Mouse (Mus musculus): ENCODE data around the gene Coro7.
"Not testable (repeated sequence)": the region's sequence is repeated elsewhere in the genome, so short reads cannot be mapped to it uniquely, and the experiment has no call there.

The Coro7 gene

DNA sequence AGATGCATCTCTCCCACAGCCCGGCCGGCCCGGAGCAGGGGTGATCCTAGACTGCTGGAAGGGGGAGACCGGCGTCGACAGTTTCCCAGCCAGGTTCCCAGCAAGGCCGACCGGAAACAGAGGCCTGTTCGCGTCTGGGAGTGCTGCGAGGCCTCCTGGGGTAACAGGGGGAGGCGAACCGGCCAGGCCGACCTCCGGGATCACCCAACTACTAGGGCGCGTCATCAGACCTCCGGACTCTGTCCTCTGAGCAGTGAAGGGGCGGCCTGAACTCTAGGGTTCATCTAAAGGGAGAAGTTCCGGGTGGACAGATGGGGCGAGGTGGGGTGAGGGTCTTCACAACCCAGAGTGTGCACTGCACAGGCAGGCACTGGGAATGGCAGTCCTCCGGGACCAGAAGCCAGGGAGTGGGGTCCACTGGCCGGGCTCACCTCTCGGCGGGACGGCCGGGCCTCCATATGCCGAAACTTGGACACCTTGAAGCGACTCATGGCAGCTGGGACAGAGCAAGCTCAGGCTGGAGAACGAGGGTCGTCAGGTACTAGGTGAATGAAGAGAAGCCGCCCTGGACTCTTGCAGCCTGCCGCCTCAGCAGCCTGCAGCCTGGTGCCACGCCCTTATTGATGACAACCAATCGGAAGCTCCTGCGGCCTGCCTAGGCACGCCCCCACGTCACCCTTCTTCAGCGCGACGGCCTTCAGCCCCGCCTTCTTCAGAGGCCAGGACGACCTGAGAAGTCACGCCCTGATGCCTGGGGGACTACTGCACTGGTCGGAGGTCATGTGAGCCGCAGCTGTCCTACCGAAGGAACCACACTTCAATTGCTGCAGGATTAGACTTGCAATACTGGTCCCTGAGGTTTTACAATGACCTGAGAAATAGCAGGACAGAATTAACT, at the start of gene Coro7:
TSS of gene Coro7 (minus strand) at position 657 of the 898 bp plus-strand sequence.
- peak; percentile 87 for DNase-seq

DNA sequence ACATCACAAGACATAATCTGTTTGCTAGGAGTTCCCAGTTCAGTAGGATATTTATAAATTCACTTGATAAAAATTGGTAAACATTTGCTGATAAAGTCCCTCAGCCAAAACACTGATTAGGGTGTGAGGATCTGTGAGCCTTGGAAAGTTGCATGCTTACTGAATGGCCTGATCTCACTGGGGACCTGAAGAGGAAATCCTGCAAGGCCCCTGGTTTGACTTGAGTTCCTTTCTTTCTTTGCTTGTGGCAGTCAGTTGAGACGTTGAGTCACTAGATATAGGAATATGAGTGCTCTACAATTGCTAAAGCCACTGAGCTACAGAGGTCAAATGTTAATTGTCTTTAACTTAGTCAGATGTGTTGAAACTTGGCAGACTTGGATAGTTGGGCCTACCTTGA, 48.4 kb upstream of the Coro7 start:
- DNase-seq = no peak

DNA sequence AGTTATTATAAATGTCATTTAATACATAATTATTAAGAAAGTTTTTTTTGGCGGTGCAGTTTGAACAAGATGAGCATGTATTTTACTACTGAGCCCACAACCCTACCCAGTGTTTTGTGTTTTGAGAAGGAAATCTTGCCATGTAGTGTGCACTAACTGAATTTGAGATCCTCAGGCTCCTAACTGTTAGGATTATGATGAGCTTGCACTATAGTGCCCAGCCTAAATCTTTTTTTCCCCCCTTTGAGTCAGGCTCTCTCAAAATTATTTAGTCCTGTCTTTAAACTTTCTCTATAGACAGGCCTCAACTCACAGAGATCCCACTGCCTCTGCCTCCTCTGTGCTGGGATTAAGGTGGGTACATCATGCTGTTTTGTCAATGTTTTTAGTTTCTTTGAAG, 47.9 kb upstream of the Coro7 start:
- DNase-seq = no peak

DNA sequence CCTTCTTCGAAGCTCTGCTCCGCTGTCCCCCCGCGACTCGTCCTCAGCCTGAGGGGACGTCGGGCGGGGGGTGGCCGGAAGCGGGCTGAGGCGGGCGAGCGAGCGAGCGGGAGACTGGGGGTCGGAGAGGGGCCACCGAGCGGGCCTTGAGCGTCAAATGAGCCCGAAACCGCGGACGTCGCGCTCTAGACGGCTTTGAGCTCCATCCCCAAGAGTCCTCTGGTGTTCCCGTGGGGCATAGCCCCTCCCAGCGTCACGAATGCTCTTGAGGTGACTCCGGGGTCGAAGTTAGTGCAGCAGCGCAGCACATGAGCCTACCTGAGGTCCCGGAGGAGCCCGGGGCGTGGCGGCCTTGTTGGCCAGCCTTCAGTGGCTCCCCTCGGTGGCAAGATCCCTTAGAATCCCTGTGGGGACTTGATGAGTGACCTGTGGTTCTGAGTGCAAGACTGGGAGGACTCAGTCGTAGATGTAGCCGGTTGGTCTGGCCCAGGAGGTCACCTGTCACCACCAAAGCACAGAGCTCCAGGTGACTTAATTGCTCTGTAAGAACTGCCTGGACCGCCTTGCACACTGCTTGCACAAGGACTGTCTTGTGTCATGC, 47.1 kb upstream of the Coro7 start:
- no peak for DNase-seq

DNA sequence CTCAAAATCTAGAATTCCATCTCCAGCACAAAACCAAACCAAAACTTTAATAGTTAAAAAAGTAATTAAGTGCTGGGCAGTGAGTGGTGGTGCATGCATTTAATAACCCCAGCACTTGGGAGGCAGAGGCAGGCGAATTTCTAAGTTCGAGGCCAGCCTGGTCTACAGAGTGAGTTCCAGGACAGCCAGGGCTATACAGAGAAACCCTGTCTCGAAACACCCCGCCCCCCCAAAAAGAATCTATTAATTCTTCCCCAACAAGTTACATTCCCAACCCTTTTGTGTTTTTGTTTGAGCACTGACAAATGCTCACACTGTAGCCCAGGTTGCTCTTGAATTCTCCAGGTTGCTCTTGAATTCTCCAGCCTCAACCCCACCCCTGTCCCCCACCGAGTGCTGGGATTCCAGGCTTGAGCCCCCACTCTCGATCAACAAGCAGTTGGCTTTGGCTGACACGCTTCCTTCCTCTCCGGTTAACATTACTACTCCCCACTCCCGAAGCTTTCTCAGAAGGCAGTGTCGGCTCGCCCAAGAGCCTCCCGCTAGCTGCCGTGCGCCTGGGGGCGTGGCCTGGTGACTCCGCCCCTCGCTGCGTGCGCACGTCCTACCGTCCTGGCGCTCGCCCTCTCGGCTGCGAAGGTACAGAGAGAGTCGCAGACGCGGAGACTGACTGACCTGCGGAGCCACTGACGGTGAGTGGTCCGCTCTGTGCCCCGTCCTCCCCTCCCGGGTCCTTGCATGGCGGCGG, 46.4 kb upstream of the Coro7 start, which contains the start of gene Hmox2:
TSS of gene Hmox2 (plus strand) at position 582 of the 748 bp plus-strand sequence.
- DNase-seq = peak; percentile 94

DNA sequence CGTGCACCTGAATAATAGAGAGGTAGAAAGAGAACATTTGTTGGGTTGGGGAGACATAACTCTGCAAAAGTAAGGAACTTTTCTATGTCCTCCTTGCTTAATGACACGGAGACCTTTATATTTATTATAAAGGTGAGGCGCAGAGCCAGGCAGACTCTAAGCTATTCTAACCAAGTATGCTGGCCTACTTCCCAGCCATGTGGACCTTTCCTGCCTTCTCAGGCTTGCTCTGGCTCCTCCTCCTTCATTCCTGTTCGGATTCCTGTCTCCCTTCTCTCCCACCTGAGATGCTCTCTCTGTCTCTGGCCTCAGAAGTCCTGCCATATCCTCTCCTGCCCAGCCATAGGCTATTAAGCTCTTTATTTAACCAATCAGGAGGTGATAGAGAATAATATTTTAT, 45.7 kb upstream of the Coro7 start:
- DNase-seq = no peak

DNA sequence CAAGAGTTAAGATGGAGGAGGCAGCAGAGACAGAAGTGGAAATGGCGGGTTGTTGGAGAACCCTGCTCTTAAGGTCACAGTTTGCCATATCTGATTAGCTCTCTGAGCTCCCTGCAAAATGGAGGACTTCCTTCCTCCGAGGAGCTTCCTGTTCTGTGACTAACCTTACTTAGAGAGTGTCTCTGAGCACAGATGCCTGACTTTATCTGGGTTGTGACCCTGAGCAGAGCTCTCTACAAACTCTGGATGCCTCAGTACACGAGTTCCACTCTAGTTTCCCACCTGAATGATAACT, 43.3 kb upstream of the Coro7 start:
- DNase-seq = no peak

DNA sequence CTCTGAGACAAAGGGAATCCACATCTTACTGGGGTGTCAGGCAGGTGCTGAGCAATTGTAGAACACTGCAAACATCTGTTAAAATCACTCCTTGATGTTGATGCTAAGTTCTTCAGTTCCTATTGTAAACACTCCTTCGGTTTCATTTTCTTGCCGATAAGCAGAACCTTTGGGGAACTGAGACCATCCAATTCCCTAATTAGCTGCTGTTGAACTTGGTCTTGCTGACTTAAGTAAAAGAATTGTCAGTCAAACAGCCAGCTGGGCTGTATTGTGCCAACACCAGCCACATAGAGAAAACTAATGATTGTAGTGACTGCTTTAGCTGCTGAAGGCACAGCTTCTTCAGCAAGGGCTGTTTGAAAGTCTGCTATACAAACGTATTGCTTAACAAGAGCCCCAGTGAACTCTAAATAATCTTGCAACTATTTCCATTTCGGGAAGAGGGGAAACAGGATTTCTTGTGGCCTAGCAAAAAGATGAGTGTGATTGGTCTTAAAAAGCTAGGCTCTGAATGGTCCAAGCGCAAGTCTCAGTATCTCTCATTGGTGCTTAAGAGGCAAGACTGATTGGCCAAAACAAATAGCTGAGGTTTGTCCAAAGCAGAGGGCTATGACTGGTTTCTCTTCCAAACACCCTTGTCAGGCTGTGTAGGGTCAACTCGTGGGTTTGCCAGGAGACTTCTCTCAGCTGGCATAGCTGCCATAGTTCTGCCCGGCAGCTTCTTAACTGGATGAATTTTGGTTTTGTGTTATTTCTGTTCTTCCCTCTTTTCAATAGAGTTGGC, 42.7 kb upstream of the Coro7 start:
- no peak for DNase-seq

DNA sequence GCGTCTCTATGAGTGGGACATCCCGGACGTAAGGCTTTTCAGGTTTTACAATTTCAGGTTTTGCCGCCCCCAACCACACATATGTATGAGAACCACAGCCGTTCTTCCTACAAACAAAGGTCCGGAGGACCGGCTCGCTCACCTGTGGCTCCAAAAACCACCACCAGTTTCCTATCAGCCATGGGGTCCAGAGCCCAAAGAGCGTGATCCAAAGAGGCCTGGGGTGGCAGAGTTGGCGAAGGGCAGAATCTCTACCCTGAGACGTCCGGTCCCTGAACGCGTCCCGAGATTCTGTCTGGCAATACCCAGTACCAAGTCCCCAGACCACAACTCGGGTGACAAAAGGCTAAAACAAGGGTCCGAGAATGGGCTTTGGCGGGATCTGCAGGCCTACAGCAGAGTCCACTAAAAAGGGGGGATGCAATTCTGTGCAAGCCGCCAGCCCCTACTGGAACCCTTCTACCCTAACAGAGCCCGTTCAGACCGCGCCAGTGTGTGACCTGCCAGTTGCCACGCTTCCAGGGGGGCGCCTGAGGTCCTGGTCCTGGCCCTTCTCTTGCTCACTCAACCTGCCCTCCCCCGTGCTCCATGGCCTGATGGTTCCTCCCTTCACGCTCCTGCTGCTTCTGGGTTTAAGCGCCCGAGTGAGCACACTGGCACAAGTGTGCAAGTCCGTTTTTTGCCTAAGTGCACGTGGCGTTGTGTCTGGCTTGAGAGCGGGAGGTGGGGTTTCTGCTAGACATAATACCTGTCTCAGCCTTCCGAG, 39.4 kb upstream of the Coro7 start, which contains the start of gene Nmral1:
TSS of gene Nmral1 (minus strand) at position 604 of the 766 bp plus-strand sequence.
- DNase-seq = peak; percentile 56

DNA sequence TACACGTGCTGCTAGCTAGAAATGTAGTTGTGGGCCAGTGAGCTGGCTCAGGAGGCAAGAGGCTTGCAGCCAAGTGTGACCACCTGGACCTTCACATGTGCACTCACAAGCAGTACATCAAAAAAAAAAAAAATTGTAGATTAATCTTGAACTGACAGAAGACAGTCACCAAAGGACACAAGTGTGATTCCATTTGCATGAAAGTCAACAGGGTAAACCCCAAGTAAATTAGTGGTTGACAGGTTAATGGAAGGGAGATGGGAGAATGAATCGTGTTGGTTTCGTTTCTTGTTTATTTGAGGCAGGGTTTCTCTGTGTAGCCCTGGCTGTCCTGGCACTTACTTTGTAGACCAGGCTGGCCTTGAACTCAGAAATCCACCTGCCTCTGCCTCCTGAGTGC, 38.3 kb upstream of the Coro7 start:
- DNase-seq = no peak

DNA sequence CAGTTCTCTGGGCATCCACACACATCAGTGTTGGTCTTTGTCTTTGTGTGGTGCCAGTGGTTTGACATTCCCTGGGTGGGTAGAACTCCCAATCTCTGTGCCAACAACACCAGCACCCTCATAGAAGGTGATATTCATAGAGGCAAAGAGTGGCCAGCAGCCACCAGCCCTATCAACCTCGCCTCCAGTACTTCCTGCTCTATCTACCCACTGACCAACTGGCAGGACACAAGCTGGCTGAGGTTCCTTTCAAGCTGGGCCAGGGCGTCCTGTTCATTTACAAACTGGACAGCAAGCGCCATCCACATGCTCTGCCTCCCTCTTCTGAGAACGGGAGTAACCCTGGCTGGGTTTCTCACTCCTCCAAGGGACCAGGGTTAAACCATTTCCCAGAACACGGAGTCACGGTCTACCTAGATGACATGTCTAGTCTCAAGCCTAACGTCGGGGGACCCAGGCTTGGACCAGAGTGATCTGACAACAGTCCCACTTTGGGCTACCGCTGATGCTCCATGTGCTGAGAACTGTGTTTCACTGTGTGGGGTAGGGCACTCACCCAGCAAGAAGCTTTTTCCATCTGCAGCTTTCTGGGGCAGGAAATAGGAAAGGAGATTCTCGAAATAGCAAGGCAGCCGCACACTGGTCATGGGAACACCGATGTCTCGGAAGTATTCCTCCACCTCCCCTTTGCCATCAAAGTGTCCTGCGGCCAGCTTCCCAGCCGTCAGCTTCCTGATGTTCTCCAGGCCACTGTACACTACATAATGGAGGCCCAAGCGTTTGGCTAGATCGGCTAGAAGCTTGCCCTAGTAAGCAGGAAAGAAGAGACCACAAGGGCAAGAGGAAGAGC, 34.5 kb upstream of the Coro7 start:
- DNase-seq = no peak

DNA sequence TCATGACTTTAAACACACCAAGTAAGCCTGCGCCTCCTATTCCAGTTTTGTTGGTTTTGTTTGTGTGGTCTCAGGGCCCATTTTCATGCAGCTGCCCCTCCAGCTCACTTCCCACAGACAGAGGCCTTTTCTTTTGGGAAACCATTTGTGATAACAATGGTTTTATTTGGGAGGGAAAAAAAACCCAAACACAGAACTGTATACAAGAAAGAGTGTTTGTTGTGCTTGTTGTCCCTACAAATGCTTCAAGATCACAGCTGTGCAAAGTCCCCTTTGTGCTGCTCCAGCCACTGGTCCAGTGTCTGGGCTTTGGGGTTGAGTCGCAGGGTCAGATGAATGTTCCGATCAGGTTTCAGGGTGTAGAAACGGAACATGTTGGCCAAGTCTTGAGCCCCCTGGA, 31.6 kb upstream of the Coro7 start:
- no peak for DNase-seq

DNA sequence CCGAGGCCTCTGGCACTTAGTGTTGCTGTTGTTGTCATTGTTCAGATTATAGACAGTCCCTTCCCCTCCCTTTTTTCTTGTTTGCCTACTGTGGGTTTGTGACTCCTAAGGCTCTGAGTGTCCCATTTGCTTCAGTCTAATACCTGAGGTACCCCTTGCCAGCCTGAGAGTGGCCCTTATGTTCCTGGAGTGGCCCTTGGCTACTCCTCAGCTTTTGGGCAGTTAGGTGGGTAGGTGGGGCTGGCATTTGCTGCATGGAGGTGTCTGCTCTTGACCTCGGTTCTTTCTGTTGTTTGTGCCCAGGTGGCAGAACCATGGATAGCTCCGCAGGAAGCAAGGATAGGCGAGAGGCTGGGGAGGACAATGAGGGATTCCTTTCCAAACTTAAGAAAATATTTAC, 26.0 kb upstream of the Coro7 start:
- DNase-seq = no peak

DNA sequence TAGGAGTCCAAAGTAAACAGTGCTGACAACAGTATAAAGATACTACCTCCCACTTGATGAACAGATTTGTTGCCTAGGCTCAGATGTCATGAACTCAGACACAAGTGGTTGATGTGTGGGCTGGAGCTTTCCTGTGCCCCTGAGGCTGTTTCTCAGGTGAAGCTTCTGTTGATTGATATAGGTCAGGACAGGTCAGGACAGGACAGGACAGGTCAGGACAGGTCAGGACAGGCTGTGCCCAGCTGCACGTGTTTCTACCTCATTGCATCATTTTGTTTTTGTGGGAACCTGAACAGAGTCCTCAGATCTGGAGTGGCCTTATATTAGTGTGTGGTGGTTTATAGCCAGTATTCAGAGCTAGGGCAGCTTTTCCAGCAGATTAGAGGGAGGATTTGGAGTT, 23.1 kb upstream of the Coro7 start:
- DNase-seq = no peak

DNA sequence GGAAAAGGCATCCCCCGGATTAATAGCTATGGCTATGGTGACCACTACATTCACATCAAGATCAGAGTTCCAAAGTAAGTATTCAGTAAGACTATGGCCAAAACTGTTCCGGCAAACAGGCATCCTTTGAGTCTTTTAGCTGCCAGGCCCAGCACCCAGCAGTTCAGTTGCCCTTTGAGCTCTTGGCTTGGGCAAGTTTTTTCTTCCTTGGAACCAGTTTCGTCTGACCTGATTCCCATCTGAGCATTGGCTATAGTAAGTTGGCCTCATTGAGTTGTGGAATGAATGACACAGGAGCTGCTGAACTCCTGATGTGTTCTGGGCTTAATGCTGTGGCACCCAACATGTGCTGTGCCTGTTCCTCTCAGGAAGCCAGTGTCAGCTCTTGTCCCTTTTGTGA, 21.6 kb upstream of the Coro7 start:
- no peak for DNase-seq

DNA sequence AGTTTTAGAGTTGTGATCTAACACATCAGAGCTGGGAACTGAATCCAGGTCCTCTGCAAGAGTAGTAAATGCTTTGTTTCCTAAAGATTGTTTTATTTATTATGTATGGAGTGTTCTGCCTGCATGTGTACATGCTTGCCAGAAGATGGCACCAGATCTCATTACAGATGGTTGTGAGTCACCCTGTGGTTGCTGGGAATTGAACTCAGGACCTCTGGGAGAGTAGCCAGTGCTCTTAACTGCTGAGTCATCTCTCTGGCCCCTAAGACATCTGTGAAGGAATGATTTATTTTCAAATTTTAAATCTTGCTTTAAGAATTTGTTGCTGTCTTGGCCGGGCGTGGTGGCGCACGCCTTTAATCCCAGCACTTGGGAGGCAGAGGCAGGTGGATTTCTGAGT, 9.8 kb upstream of the Coro7 start:
- not testable (repeated sequence) for DNase-seq

DNA sequence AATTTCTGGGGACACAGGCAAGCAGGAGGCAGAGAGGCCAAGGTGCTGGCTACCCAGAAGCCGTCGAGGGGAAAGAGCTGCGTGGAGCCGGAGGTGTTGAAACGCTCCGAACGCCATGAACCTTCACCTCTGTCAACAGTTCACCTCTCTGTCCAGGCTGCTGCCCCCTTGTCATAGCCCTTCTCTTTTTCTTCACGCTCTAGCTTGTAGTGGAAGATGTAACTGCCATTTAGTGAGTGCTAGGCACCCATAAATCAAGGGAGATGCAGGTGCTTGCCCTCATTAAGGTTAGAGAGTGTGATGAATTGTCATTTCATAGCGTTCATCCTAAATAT, 4.8 kb upstream of the Coro7 start:
- no peak for DNase-seq

DNA sequence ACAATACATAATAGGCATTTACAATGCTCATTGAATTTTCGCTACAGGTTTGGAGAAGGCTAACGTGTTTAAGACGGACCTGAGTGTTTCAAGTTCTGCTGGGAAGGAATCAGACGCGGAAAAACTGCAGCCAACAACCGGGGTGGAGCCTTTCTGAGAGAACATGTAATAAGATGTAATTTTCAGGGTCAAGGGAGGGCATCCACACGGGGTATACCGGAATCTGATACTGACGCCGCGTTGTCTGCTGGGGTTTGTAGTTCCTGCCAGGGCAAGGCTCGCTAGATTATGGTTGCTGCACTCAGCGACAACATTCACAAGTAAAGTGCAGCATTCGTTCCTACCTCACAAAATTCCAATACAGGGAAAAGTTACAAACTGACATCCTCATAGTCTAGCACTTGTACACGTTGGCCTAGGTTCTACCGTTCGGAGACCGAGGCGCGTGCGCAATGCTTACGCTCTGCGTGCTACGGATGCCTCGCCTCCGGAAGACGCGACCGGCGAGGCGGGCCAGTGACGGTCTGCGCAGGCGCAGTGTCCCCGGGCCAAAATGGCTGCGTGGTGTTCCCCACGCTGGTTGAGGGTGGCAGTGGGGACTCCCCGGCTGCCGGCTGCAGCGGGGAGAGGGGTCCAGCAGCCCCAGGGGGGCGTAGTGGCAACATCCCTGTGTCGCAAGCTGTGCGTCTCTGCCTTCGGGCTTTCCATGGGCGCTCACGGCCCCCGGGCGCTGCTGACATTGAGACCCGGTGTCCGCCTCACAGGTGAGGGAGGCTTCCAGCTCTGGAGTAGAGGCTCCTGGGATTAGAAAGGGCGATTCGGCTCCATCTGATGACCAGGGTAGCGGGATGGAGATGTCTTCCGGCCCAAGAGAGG, 4.2 kb upstream of the Coro7 start:
- peak; percentile 97 for DNase-seq

DNA sequence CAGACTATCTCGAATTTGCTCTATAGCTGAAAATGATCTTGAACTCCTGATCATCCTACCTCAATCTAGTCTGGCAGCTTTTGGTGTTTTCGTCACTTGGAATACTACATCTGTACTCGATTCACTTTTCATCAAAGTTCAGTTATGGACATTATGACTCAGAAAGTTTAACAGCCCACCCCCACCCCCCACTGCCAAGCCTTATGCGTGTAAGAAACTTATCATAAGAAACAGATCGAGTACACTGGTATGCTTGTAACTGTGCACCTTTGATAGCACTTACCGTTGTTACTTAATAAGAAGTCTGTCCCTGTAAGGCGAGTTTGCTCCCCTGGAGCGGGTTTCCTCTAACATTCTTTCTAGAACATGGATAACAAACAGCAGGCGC, 3.6 kb upstream of the Coro7 start:
- DNase-seq = no peak

DNA sequence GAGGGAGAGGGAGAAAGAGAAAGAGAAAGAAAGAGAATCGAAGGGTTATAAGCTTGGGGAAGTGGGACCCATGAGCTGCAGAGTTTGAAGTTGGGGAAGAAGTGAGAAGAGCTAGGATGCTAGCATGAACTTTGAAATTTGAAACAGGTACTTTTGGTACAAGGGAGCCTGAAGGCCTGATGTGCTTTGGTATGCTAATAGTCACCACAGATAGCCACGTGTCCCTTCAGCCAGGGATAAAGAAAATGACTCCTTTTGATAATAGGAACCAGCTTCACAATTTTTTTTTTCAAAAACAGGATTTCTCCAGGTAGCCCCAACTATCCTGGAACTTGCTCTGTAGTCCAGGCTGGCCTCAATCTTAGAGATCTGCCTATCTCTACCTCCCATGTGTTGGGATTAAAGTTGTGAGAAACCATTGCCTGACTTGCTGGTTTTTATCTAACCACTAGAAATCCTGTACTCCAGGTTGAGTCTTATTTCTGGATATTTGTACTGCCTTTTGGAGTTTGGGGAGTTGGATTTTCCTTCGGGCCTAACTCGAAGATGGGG, 3.1 kb upstream of the Coro7 start:
- DNase-seq = no peak

Measured in right cerebral cortex, postnatal 25 days (tissue).